Mouse (Mus musculus): Measurements from ENCODE around the gene Gm10320.

DNA sequence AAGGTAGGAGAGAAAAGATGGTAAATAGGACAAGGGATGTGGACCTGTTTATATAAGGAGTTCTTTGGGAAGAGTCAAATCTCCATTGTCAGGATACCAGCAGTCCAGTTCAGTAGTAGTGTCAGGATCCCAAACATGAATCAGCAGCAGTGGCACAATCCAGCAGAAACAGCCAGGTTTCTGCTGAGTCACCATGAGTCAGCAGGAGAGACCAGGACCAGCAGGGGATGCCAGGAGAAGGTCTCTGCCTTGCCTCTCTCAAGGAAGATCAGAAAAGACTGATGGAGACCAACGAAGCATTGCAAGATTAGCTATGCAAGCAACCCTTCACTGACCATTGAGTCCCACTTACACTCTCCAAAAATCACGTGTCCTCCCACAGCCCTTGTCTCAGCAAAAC lies 35.4 kb downstream of the Gm10320 start:
- TF ChIP-seq GATA1 (IDR thresholded peaks at IDR 0.05; ENCODE audit: low read length), result no peak
- no peak for TF ChIP-seq TAL1 (IDR thresholded peaks at IDR 0.05; ENCODE audit: low read length)
